Mouse (Mus musculus) kidney, adult 9 months (tissue): ENCODE measurements at regions not wholly inside any gene's neighbourhood (a gene's known extent, or its start where the extent isn't known, plus 50 kb on each side); places are given as distances from the start of the nearest gene placed in this dataset.

Source experiments
- DNase-seq: peaks from one replicate; pipeline ENCODE4 v3.0.0; 2022

- no peak for DNase-seq
Observed at GRCm38 (mm10) chr6:143287322-143287721, 120.3 kb downstream of the Etnk1 start.

GRCm38 (mm10) chr6:143288491-143289130 lies 121.6 kb downstream of the Etnk1 start:
- DNase-seq: no peak

GRCm38 (mm10) chr6:143293648-143294047 lies 126.6 kb downstream of the Etnk1 start:
- DNase-seq: no peak

- no peak for DNase-seq
Observed at GRCm38 (mm10) chr6:143298391-143298790, 131.4 kb downstream of the Etnk1 start.

DNA sequence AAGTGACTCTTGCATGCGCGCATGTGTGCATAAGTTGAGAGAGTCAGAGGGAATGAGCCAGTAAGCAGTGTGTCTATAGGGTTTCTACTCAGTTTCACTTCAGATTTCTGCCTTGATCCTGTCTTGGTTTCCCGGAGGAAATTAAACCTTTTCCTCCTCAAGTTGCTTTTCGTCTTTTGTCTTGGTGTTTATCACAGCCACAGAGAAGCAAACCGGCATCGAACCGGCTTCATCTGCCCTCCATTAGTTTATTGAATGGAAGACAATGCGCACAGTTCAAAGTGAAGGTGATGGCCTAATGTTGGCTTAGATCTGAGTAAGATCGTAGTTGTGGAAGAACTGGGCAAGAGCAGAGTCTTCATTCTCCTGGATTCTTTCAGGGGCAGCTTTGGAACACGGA lies 134.4 kb downstream of the Etnk1 start:
- no peak for DNase-seq

GRCm38 (mm10) chr6:143307327-143307726 lies 140.3 kb downstream of the Etnk1 start:
- DNase-seq: peak; percentile 46

DNA sequence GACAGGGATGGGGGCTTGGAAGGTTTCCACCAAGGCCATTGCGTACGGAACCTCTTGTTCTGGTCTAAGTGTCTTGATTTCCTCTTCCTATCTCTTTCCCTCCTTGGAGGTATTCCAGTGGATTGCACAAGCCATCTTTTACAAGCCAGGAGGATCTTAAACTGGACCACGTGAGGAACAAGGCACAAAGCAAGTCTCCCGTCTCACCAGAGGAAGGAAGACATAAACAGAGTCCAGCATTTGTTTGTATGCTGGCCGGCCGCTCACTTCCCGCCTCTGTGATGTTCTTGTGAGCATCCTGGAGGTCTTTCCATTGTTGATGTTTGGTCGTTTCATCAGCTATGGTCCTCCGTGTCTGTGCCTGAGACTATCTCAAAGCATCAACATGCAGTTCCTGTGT lies 148.8 kb downstream of the Etnk1 start:
- DNase-seq: peak; percentile 12

GRCm38 (mm10) chr6:143320426-143320825 lies 153.4 kb downstream of the Etnk1 start:
- DNase-seq: no peak

GRCm38 (mm10) chr6:143324636-143325035 lies 157.6 kb downstream of the Etnk1 start:
- DNase-seq: no peak

DNA sequence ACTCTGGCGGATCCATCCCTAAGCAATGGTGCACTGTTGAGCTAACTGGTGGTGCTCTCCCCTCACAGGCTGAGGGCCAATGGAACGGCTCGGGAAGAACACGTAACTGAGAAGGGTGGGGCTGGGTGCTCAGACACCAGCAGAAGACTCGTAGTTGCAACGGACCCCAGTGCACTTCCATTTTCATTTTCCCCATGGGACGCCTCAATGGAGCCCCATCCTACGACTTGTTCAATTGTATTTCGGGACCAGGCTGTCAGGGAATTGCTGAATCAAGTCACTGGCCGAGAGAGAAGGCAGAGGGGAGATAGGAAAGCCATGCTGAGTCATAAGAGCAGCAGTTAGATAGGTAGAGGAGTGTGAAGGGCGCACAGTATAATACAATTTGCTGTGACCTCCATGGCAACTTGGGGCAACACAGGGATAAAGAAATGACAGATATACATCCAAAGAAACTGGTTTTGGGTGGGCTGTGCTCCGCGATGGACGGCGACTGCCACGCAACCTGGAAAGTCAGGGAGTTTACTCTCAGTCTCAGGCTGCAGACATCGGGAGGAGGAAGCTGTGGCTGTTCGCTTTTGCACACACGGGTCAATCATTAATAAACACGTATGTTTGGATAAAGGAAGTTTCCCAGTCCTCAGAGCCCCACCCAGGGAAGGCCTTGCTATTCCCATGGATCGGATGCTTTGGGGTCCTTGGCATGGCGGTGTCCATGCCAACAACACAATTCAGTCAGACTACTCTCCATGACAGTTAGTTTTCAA lies 160.1 kb downstream of the Etnk1 start:
- no peak for DNase-seq

- no peak for DNase-seq
Observed at GRCm38 (mm10) chr6:143327788-143328187, 160.8 kb downstream of the Etnk1 start.

DNA sequence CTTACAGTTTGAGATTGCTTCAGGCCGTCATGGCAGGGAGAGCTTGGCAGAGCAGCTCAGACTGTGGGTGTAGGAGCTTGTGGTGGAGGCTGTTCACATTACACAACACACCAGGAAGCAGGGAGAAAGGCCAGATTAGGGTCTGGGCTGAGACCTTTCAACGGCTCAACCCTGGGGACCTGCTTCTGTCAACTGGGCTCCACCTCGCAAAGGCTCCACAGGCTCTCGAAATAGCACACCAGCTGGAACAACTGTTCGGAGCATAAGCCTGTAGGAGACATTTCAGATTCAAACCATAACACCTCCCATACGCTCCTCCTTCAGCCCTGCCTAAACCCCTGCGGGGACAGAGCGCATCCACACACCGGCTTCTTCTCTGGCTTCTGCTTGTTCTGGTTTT lies 161.2 kb downstream of the Etnk1 start:
- no peak for DNase-seq

DNA sequence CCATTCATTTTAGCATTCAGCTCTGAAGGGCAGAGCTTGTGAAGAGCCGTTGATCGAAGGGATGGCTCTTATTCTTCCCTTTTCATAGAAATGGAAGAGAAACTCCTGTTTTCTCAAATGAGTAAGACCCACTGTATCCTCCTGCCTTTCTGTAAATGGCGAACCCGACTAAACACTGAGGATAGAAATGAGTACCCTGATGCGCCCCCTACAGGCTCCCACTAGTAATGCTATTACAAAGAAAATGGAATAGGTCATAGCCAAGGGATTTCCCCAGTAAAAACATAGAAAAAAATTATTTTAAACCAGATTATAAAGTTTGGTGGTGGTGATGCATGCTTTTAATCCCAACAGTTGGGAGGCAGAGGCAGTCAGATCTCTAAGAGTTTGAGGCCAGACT lies 162.1 kb downstream of the Etnk1 start:
- no peak for DNase-seq

DNA sequence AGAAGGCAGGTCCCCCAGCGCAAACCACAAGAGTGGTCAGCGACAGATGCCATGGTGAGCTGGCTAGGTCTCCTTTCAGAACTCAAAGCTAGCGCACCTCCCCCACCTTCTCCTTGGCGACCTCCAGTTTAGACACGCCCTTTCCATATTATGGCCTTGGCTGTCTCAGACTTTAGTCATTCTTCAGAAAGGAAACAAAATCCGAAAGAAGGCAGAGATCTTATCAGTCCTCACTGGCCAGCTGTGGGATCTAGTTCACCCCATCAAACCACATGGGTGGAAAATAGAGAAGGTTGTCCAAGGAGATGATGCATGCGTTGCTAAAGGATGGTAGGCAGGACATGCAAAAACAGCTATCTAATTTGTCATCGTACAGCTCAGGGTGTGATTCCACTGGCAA lies 166.5 kb downstream of the Etnk1 start:
- no peak for DNase-seq

GRCm38 (mm10) chr6:143336574-143336973 lies 169.6 kb downstream of the Etnk1 start:
- no peak for DNase-seq

GRCm38 (mm10) chr6:143349000-143349399 lies 182.0 kb downstream of the Etnk1 start:
- no peak for DNase-seq

DNA sequence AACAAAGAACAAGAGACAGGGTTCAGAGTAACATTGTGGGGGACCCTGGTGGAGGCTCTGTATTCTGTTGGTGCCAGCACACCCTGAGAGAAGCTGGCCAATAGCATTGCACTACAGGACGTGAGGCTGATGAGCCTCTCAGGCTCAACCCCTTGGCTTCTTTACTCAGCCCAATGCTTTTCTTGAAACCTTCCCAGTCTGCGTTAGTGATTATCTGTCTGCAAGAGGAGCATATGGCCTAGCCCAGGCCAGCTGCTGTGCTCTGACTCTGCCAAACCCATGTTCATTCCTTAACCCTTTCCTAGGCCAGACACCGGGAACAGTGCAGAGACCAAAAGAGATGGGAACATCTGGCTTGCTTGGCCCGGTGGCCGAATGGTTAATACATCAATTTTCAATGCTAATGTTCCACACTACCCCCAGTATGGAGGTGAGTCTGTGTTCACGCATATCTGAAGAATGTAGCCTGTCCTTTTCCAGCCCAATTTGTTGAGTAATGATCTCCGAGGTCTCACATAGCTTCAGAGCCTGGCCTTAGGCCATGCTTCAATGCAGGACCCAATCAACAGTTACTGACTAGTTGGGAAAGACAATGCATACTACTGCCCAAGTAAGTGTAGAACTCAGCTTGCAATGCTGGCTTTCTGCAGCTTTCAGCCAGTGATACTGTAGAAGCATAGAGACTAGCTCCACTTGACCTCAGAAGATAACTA lies 192.5 kb downstream of the Etnk1 start:
- DNase-seq: no peak

- DNase-seq: no peak
Observed at GRCm38 (mm10) chr6:143361149-143361725, 194.2 kb downstream of the Etnk1 start.

DNA sequence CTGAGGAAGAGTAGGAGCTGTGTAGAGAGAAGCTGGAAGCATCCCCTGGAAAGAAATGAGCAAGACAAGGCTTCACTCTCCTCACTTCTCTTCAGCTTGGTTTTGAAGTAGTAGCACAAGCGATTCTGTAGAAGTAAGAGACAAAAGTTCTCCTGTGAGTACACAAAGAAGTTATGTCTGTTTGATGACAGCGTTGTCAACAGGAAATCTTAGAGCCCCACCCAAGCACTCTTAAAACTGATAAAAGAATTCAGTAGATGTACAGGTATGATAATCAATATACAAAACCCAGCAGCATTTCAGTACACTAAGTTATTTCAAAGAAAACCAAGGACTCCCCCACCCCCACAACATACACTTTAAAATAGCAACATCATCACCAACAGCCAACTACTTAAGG lies 194.9 kb downstream of the Etnk1 start:
- DNase-seq: no peak

DNA sequence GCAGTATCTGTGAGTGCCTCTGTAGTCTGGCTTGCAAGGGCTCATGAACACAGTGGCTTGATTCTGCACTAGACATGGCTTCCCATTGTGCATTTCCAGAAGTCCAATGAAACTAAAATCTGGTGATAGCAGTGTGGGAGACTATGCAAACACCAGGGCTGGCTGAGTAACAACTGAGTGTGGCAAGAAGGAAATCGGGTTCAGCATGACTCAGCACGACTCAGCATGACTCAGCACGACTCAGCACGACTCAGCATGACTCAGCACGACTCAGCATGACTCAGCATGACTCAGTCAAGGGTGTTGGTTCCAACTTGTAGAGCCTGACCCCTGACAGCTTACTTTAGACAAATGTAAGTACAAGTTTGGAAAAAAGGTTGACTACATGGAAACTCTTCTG lies 198.8 kb downstream of the Etnk1 start:
- DNase-seq: no peak

- no peak for DNase-seq
Observed at GRCm38 (mm10) chr6:143367804-143368203, 200.8 kb downstream of the Etnk1 start.

DNA sequence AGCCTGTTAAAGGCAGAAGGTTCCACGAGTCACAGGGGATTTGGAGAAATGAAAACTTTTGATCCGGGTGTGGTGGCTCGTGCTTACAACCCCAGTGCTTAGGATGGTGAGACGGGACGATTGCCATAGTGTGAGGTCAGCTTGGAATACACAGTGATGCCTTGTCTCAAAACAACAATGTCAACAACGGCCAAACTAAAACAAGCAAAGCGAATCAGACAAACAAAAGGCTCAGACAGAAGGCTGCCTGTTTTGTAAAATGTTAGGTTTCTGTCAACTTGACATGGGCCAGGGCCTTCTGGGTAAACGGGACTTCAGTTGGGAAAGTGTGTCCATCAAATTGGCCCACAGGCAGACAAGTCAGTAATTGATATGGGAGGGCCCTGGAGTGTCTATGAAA lies 201.6 kb downstream of the Etnk1 start:
- DNase-seq: no peak

DNA sequence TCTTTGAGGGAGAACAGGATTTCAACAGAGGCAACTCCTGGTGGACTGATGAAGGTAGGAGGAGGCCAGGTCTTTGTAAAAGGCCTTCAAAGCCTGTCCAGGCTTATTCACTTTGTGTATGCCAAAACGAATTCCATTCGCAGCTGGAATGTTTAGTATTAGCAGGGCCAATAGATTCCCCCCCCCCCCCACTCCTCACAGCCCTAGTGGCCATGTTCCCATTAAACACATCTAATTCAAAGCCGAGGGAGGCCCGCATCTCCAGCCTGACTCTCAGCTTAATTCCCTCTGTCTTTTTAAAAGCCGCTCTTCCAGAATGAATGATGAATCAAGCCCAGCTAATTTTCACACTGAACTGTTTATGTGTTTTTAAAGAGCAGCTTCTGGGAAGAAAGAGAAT lies 205.5 kb downstream of the Etnk1 start:
- DNase-seq: no peak
